Mouse (Mus musculus): ENCODE results near the gene Ifit2. TPM values are rescaled to one million over a fixed set of nuclear protein-coding genes. Genes with fewer than 3 reads are reported as not detected.

Gene Ifit2
- 1.8 TPM for polyA plus RNA-seq (2012; fragmentation: generic; extraction: Trizol)

- H3K79me2 ChIP-seq (ENCODE audit: control insufficient read depth, insufficient read depth) = no peaks in the 10 kb centered on the region
- H3ac ChIP-seq (ENCODE audit: control insufficient read depth, insufficient read length) = no peak within 1 kb of the TSS
- peak within 1 kb of the TSS; percentile 69 for H3K4me2 ChIP-seq (ENCODE audit: low read depth)
- no peaks in the 10 kb centered on the region for H3K36me3 ChIP-seq (ENCODE audit: control insufficient read depth, insufficient read depth)
- no peaks in the 10 kb centered on the region for H3K27me3 ChIP-seq (ENCODE audit: control insufficient read depth, insufficient read depth, insufficient read length)
- no peak for TF ChIP-seq MYOG (IDR thresholded peaks at IDR 0.05; ENCODE audit: control insufficient read depth in 1 of 3, insufficient read depth in 1 of 3, insufficient read length in 2 of 3, low read depth in 2 of 3)
- TF ChIP-seq POLR2A (IDR thresholded peaks at IDR 0.05; ENCODE audit: insufficient read length, low read depth) = peak; percentile 25
- peak within 1 kb of the TSS; percentile 33 for H3K4me3 ChIP-seq
Measured at GRCm38 (mm10) chr19:34550534-34551223, at the start of gene Ifit2. TSS of gene Ifit2 (plus strand) at chr19:34550694.

DNA sequence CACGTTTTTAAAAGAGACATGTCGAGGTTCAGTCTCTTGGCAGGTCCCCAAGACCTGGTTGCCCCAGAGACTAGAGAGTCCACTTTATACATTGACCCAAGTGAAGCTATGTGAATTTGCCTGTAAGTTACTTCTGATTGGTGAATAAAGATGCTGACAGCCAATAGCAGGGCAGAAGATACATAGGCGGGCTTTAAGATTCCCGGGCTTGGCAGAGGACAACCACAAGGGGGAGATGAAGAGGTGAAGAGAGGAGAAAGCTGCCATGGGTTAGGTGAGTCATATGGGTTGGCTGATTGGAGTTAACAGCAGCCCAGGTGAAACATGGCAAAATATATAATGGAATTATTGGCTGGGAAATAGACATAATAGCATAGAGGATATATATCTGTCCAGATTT, 49.7 kb upstream of the Ifit2 start:
- TF ChIP-seq E2F4 (IDR thresholded peaks at IDR 0.05; ENCODE audit: insufficient read depth) (peak; percentile 49), CEBPB (IDR thresholded peaks at IDR 0.05; ENCODE audit: insufficient read depth, poor library complexity, severe bottlenecking) (no peak)
- H3K4me2 ChIP-seq (ENCODE audit: low read depth) = no peak overlapping the region
- no peaks in the 10 kb centered on the region for H3K79me2 ChIP-seq (ENCODE audit: control insufficient read depth, insufficient read depth)
- no peak overlapping the region for H3ac ChIP-seq (ENCODE audit: control insufficient read depth, insufficient read length)
- H3K4me3 ChIP-seq = no peak overlapping the region
- H3K27me3 ChIP-seq (ENCODE audit: control insufficient read depth, insufficient read depth, insufficient read length) = no peaks in the 10 kb centered on the region
- peaks cover 6% of the 10 kb centered on the region for H3K36me3 ChIP-seq (ENCODE audit: control insufficient read depth, insufficient read depth)

DNA sequence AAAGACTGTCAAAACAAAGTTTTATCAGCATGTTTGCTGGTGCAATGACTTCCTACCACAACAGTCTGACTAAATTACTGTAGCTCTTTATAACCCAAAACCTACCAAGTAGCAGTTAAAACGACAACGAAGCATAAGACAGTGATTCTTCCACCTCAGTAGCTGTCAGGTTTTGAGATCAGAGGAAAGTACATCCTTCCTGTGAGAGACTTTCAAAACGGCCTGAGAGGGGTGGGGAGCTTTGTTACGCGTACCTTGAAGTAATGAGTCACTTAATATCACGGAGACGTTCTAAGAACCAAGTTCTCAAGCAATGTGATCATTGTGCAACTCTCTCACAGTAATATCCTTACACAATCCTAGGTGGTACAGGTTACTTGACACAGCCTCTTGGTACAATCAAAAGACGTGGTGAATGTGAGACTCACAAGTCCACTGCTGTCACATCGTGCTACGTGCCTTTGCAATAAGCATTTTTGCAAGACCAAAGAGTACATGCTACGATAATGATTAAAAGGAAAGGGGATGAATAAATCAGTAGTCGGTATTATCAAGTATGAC, 45.3 kb upstream of the Ifit2 start:
- Histone ChIP-seq H3ac (ENCODE audit: control insufficient read depth, insufficient read length) (no peak overlapping the region), H3K4me2 (ENCODE audit: low read depth) (no peak overlapping the region), H3K36me3 (ENCODE audit: control insufficient read depth, insufficient read depth) (peaks cover 12% of the 10 kb centered on the region), H3K79me2 (ENCODE audit: control insufficient read depth, insufficient read depth) (no peaks in the 10 kb centered on the region), H3K4me3 (no peak overlapping the region), H3K27me3 (ENCODE audit: control insufficient read depth, insufficient read depth, insufficient read length) (no peaks in the 10 kb centered on the region)
- TF ChIP-seq MYOG (IDR thresholded peaks at IDR 0.05; ENCODE audit: control insufficient read depth in 1 of 3, insufficient read depth in 1 of 3, insufficient read length in 2 of 3, low read depth in 2 of 3) (no peak), MYOD1 (IDR thresholded peaks at IDR 0.05; ENCODE audit: control insufficient read depth in 1 of 3, insufficient read length in 2 of 3, low read depth in 2 of 3) (no peak), TCF3 (IDR thresholded peaks at IDR 0.05; ENCODE audit: insufficient read length, low read depth) (no peak), CEBPB (IDR thresholded peaks at IDR 0.05; ENCODE audit: insufficient read depth, poor library complexity, severe bottlenecking) (no peak), USF1 (IDR thresholded peaks at IDR 0.05; ENCODE audit: low read depth) (no peak), TCF12 (IDR thresholded peaks at IDR 0.05; ENCODE audit: insufficient read depth, poor library complexity, severe bottlenecking) (no peak), POLR2A (IDR thresholded peaks at IDR 0.05; ENCODE audit: insufficient read length, low read depth) (no peak), MAX (IDR thresholded peaks at IDR 0.05; ENCODE audit: low read depth) (no peak)

DNA sequence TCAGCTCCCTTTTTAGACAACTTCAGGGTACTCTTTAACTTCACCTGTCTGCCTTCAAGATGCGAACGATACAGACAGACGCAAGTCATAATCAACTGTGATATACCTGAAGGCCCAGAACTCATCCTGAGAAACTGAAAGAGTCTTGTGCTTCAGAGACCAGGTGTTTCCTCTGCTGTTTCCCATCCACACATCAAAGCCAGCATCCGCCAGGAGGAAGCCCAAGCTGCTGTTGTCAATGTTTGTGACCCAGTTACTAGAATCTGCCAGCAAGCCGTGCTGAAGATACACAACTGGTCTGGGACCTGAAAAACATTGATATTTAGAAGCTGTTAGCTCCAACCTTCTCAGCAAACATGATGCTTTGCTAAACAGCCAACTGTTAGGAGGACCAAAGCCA, 39.8 kb upstream of the Ifit2 start:
- no peaks in the 10 kb centered on the region for H3K79me2 ChIP-seq (ENCODE audit: control insufficient read depth, insufficient read depth)
- peaks cover 16% of the 10 kb centered on the region for H3K36me3 ChIP-seq (ENCODE audit: control insufficient read depth, insufficient read depth)
- no peaks in the 10 kb centered on the region for H3K27me3 ChIP-seq (ENCODE audit: control insufficient read depth, insufficient read depth, insufficient read length)
- TF ChIP-seq CEBPB (IDR thresholded peaks at IDR 0.05; ENCODE audit: insufficient read depth, poor library complexity, severe bottlenecking) (no peak), MYOD1 (IDR thresholded peaks at IDR 0.05; ENCODE audit: control insufficient read depth in 1 of 3, insufficient read length in 2 of 3, low read depth in 2 of 3) (no peak), MAX (IDR thresholded peaks at IDR 0.05; ENCODE audit: low read depth) (no peak), REST (IDR thresholded peaks at IDR 0.05; ENCODE audit: insufficient read depth, insufficient read length) (no peak), E2F4 (IDR thresholded peaks at IDR 0.05; ENCODE audit: insufficient read depth) (no peak), POLR2AphosphoS2 (IDR thresholded peaks at IDR 0.05; ENCODE audit: insufficient read length, low read depth) (no peak)
- H3ac ChIP-seq (ENCODE audit: control insufficient read depth, insufficient read length) = no peak overlapping the region
- no peak overlapping the region for H3K4me3 ChIP-seq
- H3K4me2 ChIP-seq (ENCODE audit: low read depth) = no peak overlapping the region

- Histone ChIP-seq H3K79me2 (ENCODE audit: control insufficient read depth, insufficient read depth) (no peaks in the 10 kb centered on the region), H3K4me3 (no peak overlapping the region), H3K4me2 (ENCODE audit: low read depth) (no peak overlapping the region), H3K36me3 (ENCODE audit: control insufficient read depth, insufficient read depth) (peaks cover 12% of the 10 kb centered on the region), H3ac (ENCODE audit: control insufficient read depth, insufficient read length) (no peak overlapping the region), H3K27me3 (ENCODE audit: control insufficient read depth, insufficient read depth, insufficient read length) (no peaks in the 10 kb centered on the region)
- TF ChIP-seq POLR2AphosphoS2 (IDR thresholded peaks at IDR 0.05; ENCODE audit: insufficient read length, low read depth) = no peak
- TF ChIP-seq REST (IDR thresholded peaks at IDR 0.05; ENCODE audit: insufficient read depth, insufficient read length) = no peak
- no peak for TF ChIP-seq MYOG (IDR thresholded peaks at IDR 0.05; ENCODE audit: control insufficient read depth in 1 of 3, insufficient read depth in 1 of 3, insufficient read length in 2 of 3, low read depth in 2 of 3)
- no peak for TF ChIP-seq POLR2A (IDR thresholded peaks at IDR 0.05; ENCODE audit: insufficient read length, low read depth)
- no peak for TF ChIP-seq TCF3 (IDR thresholded peaks at IDR 0.05; ENCODE audit: insufficient read length, low read depth)
- no peak for TF ChIP-seq USF1 (IDR thresholded peaks at IDR 0.05; ENCODE audit: low read depth)
- TF ChIP-seq SRF (IDR thresholded peaks at IDR 0.05; ENCODE audit: control insufficient read depth, insufficient read length, low read depth) = no peak
- TF ChIP-seq E2F4 (IDR thresholded peaks at IDR 0.05; ENCODE audit: insufficient read depth) = no peak
- no peak for TF ChIP-seq MAX (IDR thresholded peaks at IDR 0.05; ENCODE audit: low read depth)
- no peak for TF ChIP-seq TCF12 (IDR thresholded peaks at IDR 0.05; ENCODE audit: insufficient read depth, poor library complexity, severe bottlenecking)
- no peak for TF ChIP-seq CEBPB (IDR thresholded peaks at IDR 0.05; ENCODE audit: insufficient read depth, poor library complexity, severe bottlenecking)
- no peak for TF ChIP-seq MYOD1 (IDR thresholded peaks at IDR 0.05; ENCODE audit: control insufficient read depth in 1 of 3, insufficient read length in 2 of 3, low read depth in 2 of 3)
Measured at GRCm38 (mm10) chr19:34511528-34511927, 39.0 kb upstream of the Ifit2 start.

Data from myocyte (in vitro differentiated cells).